Mouse (Mus musculus): ENCODE data around the gene Tmed6.
"Not testable (repeated sequence)": the region's sequence is repeated elsewhere in the genome, so short reads cannot be mapped to it uniquely, and the experiment has no call there.

Gene Tmed6

DNA sequence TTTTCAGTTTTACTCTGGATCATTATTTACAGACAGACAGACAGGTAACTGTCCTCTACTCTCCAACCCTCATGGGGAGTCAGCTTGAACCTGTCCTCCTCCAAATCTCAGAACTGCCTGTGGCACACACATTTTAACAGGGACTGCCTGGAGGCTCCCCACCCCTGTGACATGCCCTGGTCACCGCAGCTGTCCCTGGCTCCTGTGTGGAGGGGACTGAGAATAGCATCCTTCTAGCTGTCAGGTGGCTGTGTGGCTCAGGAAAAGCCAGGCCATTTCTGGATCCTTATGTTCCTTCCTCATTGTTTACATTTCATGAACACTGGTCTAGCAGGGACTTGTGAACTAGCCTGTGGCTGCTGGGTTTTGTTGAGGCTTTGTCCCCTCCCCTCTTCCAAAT is 8.7 kb upstream of the Tmed6 start:
- no peak for DNase-seq (ENCODE audit: inconsistent ontology term)

DNA sequence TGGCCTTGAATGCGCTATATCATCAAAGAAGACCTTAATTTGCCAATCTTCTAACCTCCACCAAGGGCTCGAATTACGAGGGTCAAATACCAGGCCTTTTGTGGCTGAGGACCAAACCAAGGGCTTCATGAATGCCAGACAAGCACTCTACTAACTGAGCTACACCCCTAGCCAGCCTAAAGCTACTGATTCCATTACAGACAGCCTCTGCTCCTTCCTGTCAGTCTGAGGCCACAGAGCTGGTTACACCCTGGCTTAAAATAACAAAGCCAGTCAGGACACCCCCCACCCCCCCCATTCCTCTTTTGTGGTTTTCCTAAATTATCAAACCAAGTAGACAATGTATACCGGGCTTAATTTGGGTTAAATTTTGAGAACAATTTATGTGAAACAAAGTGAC is 8.3 kb upstream of the Tmed6 start:
- DNase-seq (ENCODE audit: inconsistent ontology term) = no peak

DNA sequence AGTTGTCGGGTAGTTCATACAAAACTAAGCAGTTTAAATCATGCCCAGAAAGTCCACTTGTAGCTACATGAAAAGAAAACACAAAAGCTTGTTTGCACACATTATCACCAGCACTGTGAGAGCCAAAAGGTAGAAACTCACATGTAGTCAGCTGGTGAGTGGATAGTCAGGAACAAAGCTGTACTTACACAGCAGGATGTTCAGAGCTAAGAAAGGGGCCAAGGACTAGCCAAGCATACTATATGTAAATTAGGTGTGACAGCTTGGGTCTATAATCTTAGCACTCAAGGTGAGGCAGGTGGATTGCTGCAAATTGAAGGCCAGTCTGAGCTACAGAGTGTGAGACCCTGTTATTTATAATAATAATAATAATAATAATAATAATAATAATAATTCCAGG is 2.8 kb downstream of the Tmed6 start:
- no peak for DNase-seq (ENCODE audit: inconsistent ontology term)

DNA sequence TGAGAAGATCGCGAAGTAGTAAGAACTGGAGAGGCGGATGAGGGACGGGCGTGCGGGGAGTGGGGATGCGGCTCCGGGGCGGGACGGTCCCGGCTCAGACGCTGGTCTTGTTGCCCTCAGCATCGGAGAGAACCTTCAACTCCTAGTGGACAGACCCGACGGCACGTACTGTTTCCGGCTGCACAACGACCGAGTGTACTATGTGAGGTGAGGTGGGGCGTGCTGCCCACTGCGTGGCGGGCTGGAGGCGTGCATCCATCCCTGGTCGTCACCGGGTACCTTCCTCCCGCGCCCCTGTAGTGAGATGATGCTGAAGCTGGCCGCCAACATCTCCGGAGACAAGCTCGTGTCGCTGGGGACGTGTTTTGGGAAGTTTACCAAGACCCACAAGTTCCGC is 8.5 kb downstream of the Tmed6 start:
- DNase-seq (ENCODE audit: inconsistent ontology term) = no peak

DNA sequence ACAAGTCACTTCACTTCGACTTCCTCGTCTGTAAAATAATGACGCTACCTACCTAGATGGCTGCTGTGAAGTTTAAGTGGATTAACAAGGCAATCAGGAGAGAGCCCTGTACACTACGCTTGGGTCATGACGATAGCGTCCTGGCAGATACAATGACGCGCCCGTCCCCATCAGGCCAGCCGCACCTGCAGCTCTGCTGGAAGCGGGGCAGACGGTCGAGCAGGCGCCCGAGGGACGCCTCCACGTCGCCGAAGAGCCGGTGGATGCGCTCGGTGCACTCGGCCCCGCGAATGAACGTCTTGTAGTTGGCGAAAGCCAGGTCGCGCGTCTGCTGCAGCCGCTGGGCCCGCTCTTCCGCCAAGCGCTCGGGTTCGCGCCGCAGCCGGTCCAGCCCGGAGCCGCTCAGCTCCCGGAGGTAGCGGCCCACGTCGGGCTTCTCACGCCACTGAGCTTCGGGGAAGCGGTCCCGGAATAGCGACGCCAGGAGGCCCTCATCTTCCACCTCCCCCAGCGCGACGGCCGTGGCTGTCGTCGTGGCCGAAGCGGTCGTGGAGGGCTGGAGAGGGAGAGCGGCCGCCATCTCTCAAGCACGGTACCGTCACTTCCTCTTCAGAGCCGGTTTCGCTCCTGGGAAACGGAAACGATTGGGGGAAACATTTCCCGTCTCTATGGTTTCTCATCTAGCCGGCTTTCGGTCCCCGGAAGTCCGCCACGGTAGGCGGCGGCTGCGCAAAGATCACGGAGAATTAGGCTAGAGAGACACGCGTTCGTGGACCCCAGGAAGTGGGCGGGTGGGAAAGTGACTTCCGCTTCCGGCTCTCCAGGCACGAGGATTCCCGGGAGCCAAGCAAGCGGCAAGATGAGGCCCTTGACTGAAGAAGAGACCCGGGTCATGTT is 9.1 kb downstream of the Tmed6 start, which contains the start of the genes Cog8 and Nip7:
Gene Cog8, minus strand, starts transcription at position 614 of the 897 bp plus-strand sequence.
Gene Nip7, plus strand, starts transcription at position 802 of the 897 bp plus-strand sequence.
- DNase-seq (ENCODE audit: inconsistent ontology term) = peak; percentile 99

DNA sequence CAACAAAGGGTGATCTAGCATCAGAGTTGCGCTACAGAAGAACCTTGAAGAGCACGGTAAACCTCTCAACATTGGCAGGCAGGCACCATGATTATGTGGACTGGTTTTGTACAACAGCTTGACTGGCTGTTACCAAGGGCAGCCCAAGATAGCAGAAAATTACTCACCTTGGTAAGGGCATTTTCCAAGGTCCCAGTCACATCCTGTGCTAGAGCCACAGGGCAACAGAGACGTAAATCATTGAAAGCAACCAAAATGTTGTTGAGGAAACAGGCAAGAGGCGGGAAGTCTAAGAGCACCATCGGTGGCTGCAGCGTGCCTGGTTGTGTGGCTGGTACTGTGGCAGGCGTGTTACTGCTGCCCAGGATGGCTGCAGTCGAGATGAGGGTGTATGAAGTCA is 13.4 kb downstream of the Tmed6 start:
- DNase-seq (ENCODE audit: inconsistent ontology term) = no peak

DNA sequence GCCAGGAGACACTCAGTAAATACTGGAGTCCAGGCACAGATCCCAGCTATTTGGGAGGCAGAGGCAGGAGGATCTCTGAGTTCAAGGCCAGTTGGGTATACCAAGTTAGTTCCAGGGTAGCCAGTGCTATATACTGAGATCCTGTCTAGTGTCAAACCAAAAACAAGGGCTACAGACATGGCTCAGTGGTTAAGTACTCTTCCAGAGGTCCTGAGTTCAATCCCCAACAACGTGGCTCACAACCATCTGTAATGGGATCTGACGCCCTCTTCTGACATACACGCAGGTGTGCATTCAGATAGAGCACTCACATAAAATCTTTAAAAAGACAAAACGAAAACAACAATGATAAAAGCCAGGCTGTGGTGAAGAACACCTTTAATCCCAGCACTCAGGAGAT is 16.0 kb downstream of the Tmed6 start:
- DNase-seq (ENCODE audit: inconsistent ontology term) = no peak

DNA sequence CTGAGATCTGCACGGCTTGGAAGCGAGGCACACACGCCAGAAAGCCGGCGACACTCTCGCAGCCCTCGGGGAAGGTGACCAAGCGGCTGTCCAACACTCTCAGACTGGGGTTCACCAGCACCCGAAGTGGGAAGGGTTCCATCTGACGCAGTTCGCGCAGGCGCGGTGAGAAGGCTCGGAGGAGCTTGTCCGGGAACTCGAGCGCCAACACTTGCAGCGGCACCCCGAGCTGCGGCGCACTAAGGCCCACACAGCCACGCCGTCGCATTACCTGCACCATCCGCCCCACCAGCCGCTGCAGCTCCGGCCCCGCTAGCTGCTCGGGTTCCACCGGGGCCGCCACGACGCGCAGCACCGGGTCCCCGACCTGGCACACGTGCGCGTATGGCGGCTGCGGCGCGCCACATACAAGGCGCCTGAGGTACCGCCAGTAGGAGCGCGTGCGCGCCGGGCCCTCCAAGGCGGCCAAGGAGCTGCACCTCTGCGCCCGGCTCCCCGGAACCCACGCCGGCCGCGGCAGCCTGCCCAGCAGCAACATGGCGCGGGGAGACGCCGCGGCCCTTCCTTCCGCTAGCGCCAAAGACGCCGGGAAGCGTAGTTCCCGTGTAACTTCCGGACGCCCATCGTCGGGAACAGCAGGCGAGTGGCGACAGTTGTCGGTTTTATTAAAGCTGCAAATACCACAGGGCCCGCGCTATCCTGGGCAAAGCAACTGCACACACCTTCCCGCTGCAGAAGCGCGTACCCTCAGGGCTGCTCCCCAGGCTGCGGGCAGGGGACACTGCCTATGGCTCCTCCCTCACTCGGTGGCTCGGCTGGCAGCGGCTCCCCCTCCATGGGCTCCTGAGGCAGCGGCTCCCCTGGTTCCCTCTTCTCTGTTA is 17.1 kb downstream of the Tmed6 start, which contains the start of gene Pdf:
Gene Pdf, minus strand, starts transcription at position 554 of the 881 bp plus-strand sequence.
- DNase-seq (ENCODE audit: inconsistent ontology term) = peak; percentile 85

DNA sequence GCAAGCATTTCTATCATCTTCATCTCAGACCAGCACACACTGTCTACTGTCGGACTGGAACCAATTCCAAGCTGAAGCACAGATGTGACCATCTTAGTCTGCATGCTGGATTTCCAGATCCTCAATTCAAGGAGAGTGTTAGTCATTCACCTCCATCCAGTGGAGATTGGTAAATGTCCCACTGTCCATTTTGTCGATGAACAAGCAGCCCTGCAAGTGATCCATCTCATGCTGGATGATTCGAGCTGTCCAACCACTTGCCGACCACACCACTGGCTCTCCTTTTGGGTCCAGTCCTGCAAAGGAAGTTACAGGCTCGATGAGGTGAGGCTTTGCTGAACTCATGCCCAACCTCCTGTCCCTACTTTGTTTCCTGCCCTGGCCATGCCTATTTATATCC is 18.5 kb downstream of the Tmed6 start:
- no peak for DNase-seq (ENCODE audit: inconsistent ontology term)

DNA sequence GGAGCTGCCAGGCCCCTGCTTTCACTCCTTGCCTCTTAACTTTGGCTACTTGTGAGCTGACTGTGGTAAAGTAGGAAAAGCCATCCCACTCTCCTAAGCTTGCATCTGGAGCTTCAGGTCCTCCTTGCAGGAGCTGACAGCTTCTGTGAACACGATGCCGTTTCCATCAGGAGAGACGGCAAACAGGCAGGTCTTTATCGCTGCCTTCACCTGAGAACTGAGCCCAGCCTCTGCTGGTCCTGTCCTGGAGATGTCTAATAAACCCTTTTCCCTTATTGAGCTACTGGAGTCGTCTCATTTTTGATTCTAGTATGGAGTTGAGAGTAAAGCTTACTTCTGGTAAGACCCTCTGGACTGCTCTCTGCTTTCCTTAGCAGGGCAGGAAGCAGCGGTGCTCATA is 20.0 kb downstream of the Tmed6 start:
- no peak for DNase-seq (ENCODE audit: inconsistent ontology term)

DNA sequence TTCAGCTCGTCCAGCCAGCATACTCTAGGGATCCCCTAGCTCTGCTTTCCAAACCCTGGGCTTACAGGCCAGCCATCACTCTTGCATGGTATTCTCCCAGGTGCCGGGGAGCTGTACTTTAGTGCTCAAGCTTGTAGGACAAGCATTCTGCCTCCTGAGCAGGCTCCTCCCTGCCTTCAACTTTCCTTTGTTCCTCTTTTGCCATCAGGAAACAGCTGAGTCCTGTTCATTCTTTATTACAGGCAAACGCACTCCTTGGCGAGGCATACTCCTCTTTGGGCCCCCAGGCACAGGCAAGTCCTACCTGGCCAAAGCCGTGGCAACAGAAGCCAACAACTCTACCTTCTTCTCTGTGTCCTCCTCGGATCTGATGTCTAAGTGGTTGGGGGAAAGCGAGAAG is 24.8 kb downstream of the Tmed6 start:
- no peak for DNase-seq (ENCODE audit: inconsistent ontology term)

DNA sequence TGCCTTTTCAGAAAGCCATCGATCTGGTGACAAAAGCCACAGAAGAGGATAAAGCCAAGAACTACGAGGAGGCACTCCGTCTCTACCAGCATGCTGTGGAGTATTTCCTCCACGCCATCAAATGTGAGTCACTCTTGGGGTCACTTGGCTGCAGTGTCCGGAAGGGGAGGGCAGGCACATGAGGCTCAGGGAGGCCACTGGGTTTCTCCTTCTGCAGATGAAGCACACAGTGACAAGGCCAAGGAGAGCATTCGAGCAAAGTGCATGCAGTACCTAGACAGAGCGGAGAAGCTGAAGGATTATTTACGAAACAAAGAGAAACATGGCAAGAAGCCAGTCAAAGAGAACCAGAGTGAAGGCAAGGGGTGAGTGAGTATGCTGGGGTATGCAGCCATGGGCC is 28.8 kb downstream of the Tmed6 start:
- DNase-seq (ENCODE audit: inconsistent ontology term) = no peak

DNA sequence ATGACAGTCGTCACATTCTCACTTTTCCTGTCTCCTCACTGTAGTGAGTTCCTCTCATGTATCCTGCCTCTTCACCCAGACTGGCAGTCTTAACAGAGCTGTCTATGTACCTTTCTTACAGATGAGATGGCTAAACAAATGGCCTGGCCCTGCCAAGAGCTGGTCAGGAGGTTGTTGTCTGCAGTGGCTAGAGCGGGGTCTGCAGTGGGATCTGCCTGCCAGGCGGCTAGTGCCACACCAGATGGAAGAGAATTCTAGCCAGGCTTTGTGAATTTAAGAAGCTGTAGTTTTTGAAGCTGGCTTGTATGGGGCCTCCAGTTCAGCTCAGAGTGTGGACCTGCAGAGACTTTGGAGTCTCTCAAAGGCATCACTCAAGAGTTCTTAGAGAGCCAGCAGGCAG is 29.8 kb downstream of the Tmed6 start:
- no peak for DNase-seq (ENCODE audit: inconsistent ontology term)

DNA sequence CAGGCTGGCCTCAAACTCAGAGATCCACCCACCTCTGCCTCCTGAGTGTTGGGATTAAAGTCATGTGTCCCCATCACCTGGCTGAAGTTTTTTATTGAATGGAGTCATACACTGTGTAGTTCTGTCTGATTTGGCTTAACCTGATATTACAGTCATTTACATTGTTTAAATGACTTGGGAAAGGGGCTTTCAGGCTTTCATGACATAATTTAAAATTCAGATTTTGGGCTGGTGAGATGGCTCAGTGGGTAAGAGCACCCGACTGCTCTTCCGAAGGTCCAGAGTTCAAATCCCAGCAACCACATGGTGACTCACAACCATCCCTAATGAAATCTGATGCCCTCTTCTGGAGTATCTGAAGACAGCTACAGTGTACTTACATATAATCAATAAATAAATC is 31.8 kb downstream of the Tmed6 start:
- DNase-seq (ENCODE audit: inconsistent ontology term) = not testable (repeated sequence)

DNA sequence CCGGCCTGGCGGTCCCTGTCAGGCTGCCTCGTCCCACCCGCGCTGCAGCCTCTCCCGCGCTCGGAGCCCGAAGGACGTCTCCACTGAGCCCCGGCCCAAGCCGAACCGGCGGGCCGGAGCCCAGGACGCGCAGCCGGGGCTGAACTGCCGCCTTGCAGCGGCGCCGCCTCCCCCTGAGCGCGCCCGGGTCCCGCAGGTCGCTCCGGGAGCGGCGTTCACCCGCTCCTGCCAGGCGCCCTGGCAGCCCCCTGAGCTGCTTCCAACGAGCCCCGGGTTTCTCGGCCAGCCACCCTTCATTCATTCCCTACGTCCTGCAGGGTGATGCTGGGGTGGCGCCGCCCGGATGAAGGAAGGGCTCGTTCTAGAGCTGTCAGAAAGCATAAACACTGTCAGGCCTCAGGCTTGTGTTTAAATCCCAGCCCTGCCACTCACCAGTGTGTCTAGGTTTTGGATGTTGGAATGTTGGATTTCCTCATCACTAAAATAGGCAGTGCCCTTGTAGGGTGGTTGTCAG is 33.8 kb downstream of the Tmed6 start:
- DNase-seq (ENCODE audit: inconsistent ontology term) = no peak

DNA sequence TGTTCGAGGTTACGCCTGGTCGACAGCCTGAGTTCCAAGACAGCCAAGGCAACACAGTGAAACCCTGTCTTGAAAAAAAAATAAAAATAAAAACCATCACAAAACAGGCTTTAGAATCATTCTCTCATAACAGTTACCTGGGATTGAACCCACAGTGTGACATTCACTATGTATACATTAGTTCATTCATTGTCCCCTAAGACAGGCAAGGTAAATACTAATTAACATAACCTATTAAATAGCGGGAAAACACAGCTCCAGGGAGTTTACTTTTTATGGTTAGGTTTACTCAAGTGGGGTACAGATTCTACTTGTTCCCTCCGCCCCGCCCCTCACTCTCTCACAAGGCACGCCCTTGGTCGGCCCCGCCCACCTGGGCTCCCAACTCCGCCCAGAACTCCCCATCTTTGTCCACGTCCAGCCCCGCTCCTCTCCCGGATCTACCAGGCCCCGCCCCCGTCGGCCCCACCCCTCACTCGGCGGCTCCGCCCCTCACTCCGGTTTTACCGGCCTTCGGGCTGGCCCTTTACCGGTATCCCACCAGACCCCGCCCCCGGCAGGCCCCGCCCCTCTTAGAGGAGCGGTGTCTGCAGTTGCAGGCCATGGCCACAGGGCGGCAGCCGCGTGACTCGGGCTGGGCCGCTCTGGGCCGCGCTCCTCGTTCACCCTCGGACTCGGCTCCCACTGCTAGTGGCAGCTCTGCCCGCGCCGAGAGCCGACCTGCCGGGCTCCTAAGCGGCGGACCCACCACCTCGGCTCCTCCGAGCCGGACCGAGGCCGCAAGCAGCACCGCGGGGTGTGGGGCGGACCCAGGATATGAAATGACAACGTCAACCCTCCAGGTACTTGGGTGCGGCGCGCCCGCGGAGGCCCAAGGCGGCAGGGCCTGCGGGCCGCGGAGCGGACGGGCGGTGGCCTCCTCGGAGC is 34.5 kb downstream of the Tmed6 start, which contains the start of gene Vps4a:
Gene Vps4a, plus strand, starts transcription at position 573 of the 927 bp plus-strand sequence.
- peak; percentile 98 for DNase-seq (ENCODE audit: inconsistent ontology term)

DNA sequence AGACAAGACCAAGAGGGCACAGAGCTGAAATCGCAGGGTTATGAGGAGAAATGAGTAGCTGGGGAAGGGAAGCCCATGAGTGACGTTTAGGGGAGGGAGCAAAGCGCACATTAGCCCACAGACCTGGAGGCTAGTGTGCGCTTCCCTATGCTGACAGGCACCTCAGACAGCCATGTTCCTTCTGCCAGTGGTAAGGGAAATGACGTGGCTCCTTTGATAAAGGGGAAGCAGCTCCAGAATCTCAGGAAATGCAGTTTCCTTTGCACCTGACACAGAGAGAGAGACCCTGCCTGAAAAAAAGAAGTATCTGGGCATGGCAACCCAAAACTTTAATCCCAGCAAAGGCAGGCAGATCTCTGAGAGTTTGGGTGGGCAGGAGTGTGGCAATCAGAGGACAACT is 35.4 kb downstream of the Tmed6 start:
- no peak for DNase-seq (ENCODE audit: inconsistent ontology term)

DNA sequence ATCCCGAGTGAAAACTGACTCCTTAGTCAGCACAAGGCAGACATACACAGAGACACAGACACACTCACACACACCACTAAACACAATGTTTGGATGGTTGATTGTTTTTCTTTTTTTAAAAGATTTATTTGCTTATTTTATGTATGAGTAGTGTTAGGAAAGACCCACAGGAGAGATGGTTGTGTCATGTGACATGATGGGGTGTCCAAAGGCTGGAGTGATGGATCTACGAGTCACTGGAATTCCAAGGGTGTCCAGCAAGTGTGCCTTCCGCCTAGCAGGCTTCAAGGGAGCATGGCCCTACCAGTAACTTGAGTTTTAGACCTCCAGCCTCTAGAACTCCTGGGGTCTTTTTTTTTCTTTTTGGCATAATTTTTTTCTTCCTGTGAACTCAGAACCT is 36.1 kb downstream of the Tmed6 start:
- DNase-seq (ENCODE audit: inconsistent ontology term) = no peak

DNA sequence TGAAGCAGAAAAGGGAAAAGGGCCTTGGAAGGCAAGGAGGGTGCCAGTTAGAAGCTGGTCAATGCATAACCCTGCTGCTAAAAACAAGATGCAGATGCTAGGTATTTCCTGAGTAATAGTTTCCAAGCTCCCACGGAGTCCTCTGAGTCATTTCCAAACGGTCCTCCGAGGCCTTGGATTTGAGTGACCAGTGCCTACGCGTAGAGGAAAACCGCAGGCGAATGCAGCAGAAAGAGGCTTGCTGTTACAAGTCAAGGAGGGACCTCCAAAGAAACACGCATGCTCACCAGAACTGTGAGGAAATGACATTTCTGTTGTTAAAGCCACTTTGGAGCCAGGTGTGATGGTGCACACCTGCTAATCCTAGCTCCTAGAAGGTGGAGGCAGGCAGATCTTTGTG is 42.0 kb downstream of the Tmed6 start:
- DNase-seq (ENCODE audit: inconsistent ontology term) = no peak

DNA sequence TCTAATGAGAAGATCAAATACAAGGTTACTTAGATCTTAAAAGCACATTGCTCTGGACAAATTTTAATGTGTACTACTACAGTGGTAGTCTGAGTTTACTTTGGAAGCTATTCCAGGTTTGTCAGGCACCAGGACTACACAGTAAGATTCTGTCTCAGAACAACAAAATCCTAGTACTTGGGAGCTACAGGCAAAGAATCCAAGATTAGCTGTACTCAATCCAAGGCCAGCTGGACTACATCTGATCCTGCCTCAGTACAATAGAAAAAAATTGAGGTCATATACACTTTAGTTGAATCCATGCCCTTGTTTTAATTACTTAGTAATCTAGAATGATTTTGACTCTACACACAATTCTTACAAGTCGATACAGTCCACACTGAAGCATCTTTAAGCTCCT is 50.5 kb downstream of the Tmed6 start:
- no peak for DNase-seq (ENCODE audit: inconsistent ontology term)

DNA sequence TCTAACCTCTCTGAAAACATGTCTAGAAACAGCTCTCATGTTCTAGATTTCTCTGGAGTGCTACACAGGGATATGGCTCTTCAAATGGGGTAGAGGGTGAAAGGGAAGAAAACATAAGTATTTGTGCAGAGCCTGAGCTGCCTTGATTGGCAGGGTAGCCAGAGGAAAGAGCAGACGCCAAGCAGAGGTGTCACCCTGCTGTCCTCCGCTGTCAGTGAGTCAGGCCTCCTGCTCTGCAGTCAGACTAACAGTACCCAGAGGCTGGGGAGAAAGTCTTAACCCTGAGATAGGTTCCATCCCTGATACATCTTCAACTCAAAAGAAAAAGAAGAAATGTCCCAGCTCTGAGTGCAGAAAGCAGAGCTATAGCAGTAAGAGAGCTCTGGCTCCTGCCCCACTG is 52.8 kb downstream of the Tmed6 start:
- no peak for DNase-seq (ENCODE audit: inconsistent ontology term)
